In genomic region chr6:115005351-115005890, GRCm38 (mm10) we compare ENCODE assay signal across 8 mouse cellular contexts. TPM values are rescaled to one million over a fixed set of nuclear protein-coding genes. Genes with fewer than 3 reads are reported as not detected.
DNase-seq lines count a peak whose midpoint lies in the region.

No protein-coding gene starts in this region.

- peak; percentile 37 for DNase-seq in lung, postnatal 36 days
- no peak for DNase-seq in lung, postnatal 10 days
- peak; percentile 45 to 47 for DNase-seq in cerebellum, postnatal 14 days
- DNase-seq in layer of hippocampus, adult 9-10 months (ENCODE audit: low spot score): peak; percentile 47
- DNase-seq in skeletal muscle tissue, adult 2 months (ENCODE audit: low read depth, low spot score): peak; percentile 86
- DNase-seq in embryo, embryonic 9.5 days (ENCODE audit: extremely low spot score): no peak
- DNase-seq in adrenal gland, adult 8-10 months: no peak
- no peak for DNase-seq in ovary, adult 18-20 months (ENCODE audit: low spot score)

RNA-seq across cellular contexts. Expression of gene Tamm41, which starts 32.3 kb away (rescaled TPM):
- 10 to 100 TPM; 13.3 to 25.8 (median 17.0) TPM for total RNA-seq in adrenal gland, adult 8-10 months (2022)

RNA-seq across cellular contexts. Expression of gene Vgll4, which starts 35.6 kb away (rescaled TPM):
- total RNA-seq in adrenal gland, adult 8-10 months (2022): 10 to 100 TPM; 43.0 to 49.5 (median 45.6) TPM

Comparison
In these comparisons a context has a peak if more than half of its experiments do, and no peak if none do; other contexts are left out.
1. DNase-seq: peak in lung, postnatal 36 days (single experiment), cerebellum, postnatal 14 days (2 of 2), layer of hippocampus, adult 9-10 months (single experiment) and skeletal muscle tissue, adult 2 months (single experiment); none in lung, postnatal 10 days (single experiment), embryo, embryonic 9.5 days (single experiment), adrenal gland, adult 8-10 months (single experiment) and ovary, adult 18-20 months (single experiment).